Mouse (Mus musculus) embryo, embryonic 9.5 days (tissue): Measurements from ENCODE around the gene Tmem120b.

ENCODE experiments used
- DNase-seq: peaks from one replicate; pipeline ENCODE4 v3.0.0-alpha.2; 2017; ENCODE audit errors: extremely low spot score

Tmem120b gene

DNA sequence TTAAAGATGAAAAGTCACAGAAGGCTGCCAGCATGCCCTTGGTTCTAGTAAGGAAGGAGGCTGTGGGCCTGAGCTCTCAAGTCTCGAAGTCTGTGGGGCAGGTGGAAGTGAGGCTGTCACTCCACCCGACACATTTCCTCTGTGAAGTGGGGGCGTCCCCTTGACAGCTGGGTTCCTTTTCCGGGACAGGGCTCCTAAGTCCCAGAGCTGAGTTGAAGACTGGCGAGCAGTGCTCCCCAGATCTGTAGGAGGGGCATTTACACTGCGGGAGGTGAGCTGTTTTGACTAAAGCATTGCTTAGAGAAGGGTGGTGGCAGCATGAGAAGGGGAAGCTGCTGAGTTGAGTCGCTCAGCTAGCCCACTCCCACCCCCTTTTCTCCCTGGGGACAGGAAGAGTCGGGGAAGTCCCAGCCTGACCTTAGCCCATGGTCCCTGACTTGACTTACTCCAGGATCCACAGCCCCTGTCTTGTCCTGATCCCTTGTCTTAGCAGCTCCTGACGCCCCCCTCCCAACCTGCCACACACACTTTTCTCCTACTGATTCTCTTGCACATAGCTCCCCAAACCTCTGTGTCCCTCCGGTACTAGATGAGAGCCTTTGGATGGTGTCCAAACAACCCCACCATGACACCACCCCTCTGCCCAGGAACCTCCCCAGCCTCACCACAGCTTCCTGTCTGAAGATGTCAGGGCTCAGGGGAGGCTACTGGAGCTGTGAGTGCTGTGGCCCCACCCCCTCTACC lies 60.4 kb downstream of the Tmem120b start:
- DNase-seq: no peak

DNA sequence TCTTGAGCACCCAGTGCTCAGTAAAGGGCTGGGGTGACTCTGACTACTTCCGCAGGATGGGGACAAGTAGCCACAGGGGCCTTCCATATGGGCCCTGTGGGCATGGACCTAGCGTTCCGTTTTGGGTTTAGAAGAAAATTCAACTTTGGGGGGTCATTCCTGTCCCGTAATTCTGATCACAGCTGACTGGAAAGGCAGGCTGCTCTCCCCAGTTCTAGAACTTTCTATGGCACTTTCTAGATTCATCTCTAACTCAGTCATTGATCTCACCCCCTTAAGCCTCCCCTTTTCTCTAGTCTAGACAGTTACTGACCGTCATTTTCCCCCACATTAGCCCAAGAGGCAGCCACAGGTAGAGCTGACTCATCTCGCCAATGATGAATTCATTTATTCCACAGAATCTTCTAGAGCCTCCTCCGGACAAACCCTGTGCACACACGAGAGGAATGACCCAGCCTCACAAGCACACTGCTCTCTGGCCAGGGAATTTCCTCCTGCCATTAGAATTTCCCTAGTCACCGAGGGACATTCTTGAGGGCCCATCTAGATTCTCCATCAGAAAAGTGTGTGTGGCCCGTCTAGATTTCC lies 61.0 kb downstream of the Tmem120b start:
- DNase-seq: no peak

DNA sequence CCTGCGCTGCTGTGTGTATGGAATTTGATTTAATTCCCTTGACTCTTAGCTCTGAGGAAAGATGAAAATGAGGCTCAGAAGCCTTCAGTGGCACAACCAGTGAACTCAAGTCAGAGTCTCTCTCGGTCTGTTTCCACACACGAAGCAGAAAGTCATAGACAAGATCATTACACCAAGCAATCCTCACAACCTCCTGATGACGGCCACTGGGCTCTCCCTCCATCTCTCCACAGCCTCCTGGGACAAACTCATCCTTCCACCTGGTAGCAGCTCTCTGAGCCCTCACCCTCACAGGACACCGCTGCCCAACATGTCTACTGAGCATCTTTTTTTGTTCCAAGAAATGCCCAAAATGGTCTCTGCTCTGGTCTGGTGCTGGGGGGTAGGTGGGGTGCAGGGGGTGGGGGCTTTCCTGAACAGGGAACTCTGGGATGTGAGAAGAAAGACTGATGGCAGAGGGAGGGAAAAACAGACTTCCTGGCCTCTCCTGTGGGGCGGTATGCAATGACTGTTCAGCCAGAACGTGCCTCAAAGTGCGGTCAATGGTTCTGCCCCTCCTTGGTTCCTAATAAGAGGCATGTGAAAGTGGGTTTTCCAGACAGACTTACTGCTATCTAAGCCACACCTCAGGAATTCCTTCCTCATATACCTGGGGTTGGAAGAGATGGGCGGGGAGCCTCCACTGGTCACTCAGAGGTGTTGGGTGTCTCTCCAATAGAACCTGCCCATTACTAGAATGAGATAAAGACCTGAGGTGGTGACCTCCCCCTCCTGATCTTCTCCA lies 62.0 kb downstream of the Tmem120b start:
- no peak for DNase-seq

DNA sequence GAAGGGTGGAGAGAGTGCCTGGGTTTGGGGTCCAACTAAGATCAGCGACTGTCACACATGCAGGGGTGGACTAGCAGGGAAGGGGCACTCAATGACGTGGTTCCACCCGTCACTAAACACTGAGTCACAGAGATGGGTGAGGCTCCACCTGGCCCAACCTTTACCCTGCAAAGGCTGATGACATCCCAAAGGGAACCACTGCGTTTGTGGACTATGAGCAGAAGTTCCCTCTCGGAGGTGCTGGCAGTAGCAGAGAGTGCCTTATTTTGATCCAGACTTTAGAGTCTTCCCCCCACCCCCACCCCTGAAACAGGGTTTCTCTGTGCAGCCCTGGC lies 62.6 kb downstream of the Tmem120b start:
- DNase-seq: no peak

DNA sequence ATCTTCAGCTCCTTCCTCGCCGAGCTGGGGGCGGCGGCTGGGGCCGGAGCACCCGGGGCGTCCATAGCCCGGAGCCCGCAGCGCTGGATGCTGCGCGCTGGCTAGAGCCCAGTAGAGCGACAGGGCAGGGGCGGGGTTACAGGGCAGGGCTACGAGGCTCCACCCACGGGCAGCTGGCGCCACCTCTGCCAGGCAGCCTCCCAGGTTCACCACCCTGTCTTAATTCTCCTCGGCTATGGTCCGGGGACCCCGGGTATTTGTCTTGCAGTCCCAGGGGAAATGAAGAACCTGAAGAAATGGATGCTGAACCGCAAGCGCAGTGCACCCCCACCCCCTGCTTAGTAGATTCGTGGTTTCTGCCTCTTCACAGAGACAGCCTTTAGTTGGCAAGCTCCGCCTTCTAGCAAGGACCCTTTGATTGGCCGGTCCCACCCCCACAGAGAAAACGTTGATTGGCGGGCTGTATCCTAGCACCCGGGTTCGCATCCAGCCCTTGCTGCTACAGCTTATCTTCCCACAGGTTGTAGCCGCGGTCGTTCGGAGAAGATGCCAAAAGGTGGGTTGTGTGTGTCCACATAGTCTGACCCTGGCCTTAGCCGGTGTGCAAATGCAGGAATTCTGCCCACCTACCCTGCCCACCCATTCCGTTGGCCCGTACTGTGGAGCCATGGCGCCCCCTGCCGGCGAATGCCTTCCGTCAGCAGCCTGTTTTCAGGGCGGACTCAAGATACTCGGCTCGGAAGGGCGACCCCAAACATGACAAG lies 64.3 kb downstream of the Tmem120b start, which contains the start of gene Rhof:
Gene Rhof, minus strand, starts transcription at position 385 of the 764 bp plus-strand sequence.
- peak; percentile 81 for DNase-seq

DNA sequence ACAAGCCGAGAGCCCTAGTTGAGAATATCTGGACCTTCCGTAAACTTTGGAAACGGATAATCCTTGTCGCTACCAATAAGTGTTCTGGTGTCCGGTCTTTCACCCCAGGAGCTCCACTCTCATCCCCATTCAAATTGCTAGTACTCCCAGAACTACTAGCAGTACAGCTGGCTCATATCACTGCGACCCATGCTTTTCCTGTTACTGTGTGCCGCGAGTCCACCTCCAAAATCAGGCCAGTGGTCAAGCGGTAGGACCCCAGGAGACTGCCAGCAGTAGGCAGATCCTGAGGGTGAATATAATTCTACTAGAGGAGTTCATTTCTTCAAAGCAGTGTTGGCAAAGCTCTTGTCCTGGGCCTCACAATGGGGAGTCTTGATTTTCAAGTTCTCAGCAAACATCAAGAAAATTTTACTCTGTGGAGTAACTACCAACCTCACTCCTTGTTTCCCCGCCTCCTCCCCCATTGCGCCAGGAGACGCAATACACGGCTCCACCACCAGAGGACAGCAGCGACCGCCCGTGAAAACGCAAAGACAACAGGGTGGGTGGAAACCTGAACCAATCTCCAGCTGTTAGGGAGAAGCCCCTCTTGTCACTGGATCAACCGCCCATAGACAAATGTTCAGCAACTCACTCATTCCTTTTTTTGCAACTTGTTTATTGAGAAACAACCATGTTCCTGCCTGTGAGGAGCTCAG lies 65.0 kb downstream of the Tmem120b start:
- peak; percentile 94 for DNase-seq

DNA sequence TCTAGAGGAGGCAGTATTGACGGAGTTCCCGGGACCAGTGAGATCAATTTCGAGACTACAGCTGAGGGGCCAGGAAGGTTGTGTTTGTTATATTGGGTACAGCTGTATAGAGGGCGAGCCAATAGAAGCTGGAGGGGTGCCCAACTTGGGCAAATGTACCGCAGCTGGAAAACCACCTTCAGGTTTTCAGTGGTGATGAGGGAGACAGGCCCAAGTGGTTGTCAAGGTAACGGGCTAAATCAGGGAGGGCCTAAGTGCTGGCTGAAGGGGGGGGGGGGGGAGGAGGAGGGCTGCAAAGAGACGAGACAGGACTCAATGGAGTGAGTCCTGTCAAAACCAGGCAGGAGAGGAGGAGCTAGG lies 65.5 kb downstream of the Tmem120b start:
- DNase-seq: no peak

DNA sequence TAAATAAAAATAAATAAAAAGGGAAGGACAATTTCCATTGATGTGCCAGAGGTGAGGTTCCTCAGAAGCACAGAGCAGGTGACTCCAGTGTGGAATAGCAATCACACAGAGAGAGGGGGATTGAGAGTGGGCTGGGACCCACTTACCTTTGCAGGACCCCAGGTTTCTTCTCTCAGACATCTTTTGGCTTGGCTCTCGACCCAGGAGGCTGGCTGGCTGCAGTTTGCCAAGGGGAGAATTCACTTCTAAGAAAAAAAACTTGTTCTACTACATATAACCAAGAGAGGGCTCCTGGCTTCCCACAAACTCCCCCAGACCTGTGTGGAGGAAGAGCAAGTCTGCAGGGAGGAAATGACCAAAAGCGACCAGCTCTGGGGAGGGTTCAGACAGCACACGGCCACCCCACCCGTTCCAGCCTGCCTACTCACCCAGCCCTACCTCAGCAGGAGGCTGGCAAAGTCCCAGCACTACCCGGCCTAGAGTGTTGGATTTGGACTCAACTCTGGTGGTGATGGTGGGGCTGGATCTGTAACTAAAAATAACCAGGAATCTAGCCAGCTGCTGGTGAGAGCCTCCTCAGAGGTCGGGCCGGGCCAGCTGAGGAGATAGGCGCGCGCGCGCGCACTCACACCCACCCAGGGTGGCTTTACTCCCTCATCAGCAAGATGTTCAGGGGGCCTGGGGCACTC lies 66.1 kb downstream of the Tmem120b start:
- no peak for DNase-seq

DNA sequence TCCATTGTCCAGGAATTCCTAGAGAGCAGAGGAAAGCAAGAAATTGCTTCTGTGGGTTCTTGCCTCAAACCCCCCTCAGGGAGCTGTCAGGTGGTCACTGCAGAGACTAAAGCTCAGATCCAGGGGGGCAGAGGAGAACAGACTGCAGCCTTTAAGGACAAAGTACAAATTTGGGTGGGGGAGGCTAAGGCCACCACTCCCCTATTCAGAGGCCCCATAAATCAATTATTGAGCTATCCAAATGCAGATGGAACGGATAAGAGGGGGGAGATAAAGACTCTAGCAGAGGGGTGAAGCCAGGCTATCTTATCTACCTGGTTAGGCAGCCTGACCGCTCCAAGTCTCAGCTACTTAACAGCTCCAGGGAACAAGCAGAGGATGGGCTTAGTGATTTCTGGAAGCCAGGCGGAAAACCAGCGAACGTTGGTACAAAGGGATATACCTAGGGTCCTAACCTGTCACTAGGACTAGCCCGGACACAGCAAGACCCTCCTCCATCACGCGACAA lies 66.7 kb downstream of the Tmem120b start:
- no peak for DNase-seq

DNA sequence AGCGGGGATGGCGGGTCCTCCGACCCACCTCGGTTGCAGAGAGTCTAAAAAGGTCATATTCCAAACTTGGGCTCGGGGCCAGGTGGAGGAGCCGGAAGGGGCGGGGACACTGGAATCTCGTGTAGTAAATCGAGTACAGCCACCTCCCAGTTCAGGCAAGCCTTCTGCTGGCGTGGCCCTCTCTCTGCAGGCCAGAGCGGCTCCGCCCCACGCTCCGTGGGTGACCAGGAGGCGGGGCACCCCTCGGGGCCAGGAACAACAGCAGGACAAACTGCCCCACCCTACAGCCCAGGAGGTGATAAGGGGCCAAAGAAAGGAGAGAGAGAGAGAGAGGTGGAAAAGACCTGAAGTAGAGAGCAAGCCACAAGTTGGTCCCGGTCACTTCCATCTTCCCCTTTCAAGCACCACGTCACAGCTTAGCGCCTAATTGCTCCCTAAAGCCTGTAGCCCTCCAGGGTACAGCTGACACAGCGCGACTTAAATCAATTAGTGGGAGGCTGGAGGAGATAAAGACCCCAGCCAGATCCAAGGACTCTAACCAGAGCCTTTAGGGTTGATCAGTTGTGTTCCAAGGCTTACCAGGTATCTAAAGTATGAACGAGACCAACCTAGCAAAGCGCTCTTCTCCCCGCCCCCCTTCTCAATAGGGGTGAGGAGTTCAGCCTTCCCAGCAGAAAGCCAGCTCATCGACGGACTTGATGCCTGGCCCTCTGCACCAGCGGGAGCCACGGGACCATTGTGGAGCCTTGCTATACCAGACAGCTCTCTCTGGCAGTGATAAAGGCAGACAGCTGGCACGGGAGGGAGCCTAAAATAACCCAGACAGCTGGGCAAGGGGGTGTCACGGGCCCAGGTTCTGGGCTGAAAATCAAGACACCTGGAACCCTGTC lies 67.5 kb downstream of the Tmem120b start:
- peak; percentile 66 for DNase-seq

DNA sequence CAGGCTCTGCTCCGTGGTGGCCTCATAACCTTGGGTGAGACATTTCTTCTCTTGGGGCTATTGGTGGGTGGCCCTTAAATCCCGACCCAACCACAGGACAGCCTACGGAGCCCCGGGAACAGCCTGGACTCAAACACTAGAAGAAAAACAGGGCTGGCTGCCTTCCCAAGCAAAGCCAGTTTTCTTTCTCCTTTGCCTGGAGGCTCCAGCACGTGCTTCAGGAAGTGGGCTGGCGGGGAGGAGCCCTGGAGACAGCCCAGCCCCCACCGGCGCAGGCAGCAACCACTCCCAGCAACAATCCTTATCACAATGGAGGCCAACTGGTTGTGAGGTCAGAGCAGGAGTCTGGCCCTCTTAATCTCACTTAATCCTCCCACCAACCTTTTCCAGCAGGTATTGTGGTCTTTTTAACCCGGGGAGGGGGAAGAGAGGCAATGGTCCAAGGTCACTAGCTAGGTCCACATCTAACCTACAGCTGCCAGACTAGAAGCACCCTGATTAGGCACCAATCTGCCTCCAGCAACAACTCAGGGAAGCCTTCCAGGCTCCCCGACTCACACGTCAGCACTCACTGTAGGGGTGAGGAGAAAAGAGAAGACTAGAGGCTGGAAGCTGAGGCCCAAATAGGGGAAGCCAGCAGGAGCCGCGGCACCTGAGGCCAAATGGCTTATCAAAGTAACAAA lies 68.3 kb downstream of the Tmem120b start:
- peak; percentile 81 for DNase-seq

DNA sequence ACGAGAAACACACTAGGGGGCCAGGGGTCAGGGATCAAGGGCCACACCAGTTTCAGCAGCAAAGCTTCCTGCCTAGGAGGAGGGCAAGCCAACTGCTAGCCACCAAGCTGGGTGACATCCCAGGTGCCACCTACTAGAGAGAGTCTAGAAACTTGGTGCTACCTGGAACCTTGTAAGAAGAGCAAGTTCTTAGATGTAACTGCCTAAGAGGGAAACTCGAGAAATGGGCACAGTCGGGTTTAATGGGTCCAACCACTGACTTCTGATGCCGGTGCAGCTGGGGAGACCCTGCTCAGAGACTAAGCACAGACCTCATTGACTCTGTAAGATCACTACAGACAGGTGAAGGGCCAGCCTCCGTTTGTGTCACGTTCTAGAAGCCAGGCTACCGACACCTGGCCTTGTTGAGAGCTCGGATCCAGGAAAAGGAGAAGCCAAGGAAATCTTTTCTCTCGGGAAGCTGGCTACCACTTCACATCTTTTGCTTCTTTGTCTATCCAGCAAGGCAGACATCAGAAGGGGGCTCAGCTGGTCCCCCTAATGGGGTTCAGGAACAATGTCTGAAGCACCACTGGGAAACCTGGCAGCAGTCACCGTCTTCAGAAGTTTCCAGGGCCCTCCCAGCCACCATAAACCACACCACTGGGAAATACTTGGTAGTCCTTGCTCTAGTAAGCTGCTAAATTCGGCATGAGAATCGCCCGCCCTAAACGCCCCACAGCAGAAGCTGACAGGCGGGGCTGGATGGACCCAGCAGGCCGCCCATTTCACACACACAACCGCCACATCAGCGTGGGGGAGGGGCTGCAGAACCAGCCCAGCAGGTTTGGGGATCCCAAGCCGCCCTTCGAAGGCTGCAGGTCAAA lies 69.1 kb downstream of the Tmem120b start:
- peak; percentile 84 for DNase-seq

DNA sequence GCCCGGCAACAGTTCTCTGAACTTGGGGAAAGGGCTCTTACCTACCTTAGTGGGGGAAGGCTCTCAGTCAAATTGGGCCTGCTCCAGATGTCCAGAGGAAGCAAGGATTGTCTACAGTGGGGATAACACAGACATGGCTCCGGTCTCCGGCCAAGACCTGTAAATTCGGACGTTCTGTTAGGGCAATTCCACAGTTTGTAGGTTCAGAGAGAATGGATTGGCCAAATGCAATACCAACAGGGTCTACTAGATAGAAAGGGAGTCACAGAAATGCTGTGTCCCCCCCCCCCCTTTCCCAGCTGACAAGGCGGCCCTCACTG lies 69.7 kb downstream of the Tmem120b start:
- DNase-seq: no peak

DNA sequence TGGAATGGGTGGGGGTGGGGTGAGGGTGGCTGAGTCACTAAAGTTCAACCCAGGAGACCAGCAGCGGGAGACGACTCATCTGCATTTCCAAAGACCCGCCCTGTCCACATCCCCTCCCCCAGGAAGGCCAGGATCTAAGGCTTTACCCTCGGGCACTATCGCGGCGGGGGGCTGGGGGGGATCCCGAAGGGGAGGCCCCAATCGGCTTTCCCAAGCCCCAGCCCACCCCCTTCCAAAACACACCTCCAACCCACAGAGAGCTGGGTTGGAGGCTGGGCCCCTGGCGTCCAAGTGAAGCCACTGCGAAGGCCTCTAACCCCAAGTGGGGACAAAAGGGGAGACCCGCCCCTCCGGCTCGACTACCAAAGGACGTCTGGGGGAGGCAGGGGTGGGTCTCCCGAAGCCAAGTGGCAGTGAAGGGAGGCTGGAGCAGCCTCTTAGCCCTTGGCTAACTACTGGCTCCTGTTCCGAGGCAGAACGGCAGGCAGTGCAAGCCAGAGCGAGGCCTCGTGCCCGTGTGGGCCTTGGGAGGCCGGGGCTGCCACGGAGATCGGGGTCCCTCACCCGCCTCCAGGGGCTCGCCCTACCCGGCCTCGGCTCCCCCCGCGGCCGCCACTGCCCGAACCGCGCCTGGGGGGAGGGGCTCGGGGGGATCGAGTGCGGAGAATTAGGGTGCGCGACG lies 70.2 kb downstream of the Tmem120b start:
- DNase-seq: peak; percentile 95

DNA sequence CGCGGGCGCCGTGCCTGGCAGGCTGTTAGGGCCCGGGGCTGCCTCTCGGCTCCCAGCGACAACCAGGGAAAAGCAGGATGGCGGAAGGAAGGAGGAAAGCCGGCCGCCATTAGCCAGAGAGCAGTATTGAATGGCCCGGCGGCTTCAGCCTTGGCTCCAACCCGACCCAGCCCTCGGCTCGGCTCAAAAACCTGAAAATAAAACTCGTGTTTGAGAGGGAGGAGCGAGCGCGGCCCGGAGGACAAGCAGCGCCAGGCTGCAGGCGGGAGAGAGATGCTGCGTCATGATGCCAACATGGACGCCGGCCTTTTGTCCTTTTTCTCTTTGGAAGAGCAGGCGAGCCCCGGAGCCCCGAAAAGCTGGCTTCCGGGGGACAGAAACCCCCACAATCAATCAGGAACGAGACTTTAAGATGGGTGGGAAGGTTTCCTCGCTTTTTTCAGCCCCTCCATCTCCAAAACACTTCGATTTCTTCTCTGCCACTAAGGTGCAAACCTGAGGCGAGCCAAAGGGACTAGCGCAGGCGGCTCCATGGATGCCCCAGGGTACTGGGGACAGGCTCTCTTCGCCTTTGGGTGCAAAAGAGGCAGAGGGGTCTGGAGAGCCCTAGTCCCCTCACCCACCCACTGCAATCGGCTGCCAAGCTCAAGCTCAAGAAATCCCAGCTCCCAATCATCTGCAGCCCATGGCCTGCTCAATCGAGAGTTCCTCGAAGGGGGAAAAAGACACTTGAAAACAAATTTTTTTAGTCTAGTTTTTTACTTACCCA lies 70.9 kb downstream of the Tmem120b start:
- DNase-seq: peak; percentile 83

DNA sequence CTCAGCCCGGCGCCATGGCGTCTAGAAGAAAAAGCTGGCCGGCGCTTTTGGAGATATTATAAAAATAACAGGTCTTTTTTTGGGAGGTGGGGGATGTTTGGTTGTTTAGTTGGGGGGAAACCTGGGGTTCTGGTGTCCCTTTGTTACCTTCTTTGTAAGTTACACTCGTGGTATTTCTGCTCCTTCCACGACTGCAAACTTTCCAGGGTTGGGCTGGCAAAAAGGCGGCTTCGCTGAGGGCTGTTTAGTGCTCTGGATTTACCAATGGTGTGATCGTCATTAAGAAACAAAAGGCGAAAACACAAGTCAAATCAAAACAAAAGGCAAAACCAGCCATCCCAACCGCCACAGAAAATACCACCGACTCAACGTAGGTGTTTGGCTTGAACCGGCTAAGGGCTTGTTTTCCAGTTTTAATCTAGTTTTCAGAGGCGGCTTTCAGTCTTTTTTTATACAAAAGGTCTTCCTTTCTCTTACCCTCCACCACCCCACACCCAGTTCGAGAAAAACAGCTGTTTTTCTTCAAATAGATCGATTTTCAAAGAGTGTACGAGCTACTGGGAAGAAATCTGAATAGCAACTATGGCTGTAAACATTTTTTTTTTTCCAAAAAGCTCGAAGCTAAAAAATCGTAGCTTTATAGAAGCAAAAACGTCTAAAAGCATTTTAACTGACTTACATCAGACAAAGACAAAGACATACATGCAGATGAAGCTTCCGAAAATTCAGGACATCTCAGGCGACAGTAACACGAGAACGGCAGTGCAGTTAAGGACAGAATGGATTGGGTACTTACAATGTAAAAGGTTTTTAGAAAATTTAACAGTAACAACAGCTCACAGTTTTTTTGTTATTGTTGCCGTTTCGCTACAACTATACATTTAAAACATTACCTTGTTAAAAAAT lies 71.8 kb downstream of the Tmem120b start:
- peak; percentile 66 for DNase-seq
